Mouse (Mus musculus) cerebellum, adult 9-10 months (tissue): ENCODE results near the gene Rarres1.
A peak's percentile ranks its signal among the peaks of the same experiment; 100 is the strongest.

Experiments used
- DNase-seq: peaks from one replicate; pipeline ENCODE4 v3.0.0; 2022

Gene Rarres1

GRCm38 (mm10) chr3:67515274-67515801 lies at the start of gene Rarres1:
Gene Rarres1 (minus strand): TSS chr3:67515523.
- no peak for DNase-seq

- no peak for DNase-seq
Measured at GRCm38 (mm10) chr3:67564731-67565357, 49.5 kb upstream of the Rarres1 start.

- DNase-seq, result no peak
Measured at GRCm38 (mm10) chr3:67557718-67558354, 42.5 kb upstream of the Rarres1 start.

- DNase-seq, result no peak
Measured at GRCm38 (mm10) chr3:67557200-67557651, 41.9 kb upstream of the Rarres1 start.

- no peak for DNase-seq
Measured at GRCm38 (mm10) chr3:67555211-67555610, 39.9 kb upstream of the Rarres1 start.

GRCm38 (mm10) chr3:67553927-67554448 lies 38.7 kb upstream of the Rarres1 start:
- DNase-seq, result no peak

GRCm38 (mm10) chr3:67553281-67553680 lies 38.0 kb upstream of the Rarres1 start:
- DNase-seq, result peak; percentile 11

- no peak for DNase-seq
Measured at GRCm38 (mm10) chr3:67551193-67551592, 35.9 kb upstream of the Rarres1 start.

- DNase-seq, result no peak
Measured at GRCm38 (mm10) chr3:67543630-67544029, 28.3 kb upstream of the Rarres1 start.

- no peak for DNase-seq
Measured at GRCm38 (mm10) chr3:67524768-67525167, 9.4 kb upstream of the Rarres1 start.

- DNase-seq, result no peak
Measured at GRCm38 (mm10) chr3:67522709-67523108, 7.4 kb upstream of the Rarres1 start.

- no peak for DNase-seq
Measured at GRCm38 (mm10) chr3:67520568-67521143, 5.3 kb upstream of the Rarres1 start.

- no peak for DNase-seq
Measured at GRCm38 (mm10) chr3:67514801-67515273, 486 bp downstream of the Rarres1 start.

GRCm38 (mm10) chr3:67512807-67513206 lies 2.5 kb downstream of the Rarres1 start:
- DNase-seq, result peak; percentile 72

- DNase-seq, result no peak
Measured at GRCm38 (mm10) chr3:67508216-67508892, 7.0 kb downstream of the Rarres1 start.

- DNase-seq, result no peak
Measured at GRCm38 (mm10) chr3:67505286-67505685, 10.0 kb downstream of the Rarres1 start.

GRCm38 (mm10) chr3:67503878-67504277 lies 11.4 kb downstream of the Rarres1 start:
- no peak for DNase-seq

GRCm38 (mm10) chr3:67499406-67499791 lies 15.9 kb downstream of the Rarres1 start:
- no peak for DNase-seq

- DNase-seq, result no peak
Measured at GRCm38 (mm10) chr3:67498773-67499405, 16.4 kb downstream of the Rarres1 start.

GRCm38 (mm10) chr3:67497998-67498397 lies 17.3 kb downstream of the Rarres1 start:
- no peak for DNase-seq

GRCm38 (mm10) chr3:67496310-67496709 lies 19.0 kb downstream of the Rarres1 start:
- DNase-seq, result no peak

- DNase-seq, result no peak
Measured at GRCm38 (mm10) chr3:67493132-67493531, 22.2 kb downstream of the Rarres1 start.
